Mouse (Mus musculus): ENCODE measurements at regions not wholly inside any gene's neighbourhood (a gene's known extent, or its start where the extent isn't known, plus 50 kb on each side); places are given as distances from the start of the nearest gene placed in this dataset.

- H3K4me1 ChIP-seq = no peaks in the 10 kb centered on the region
- no peaks in the 10 kb centered on the region for H3K36me3 ChIP-seq (replicated peaks; ENCODE audit: low read length)
- no peaks in the 10 kb centered on the region for H3K27me3 ChIP-seq (replicated peaks)
- H3K9me3 ChIP-seq = peaks cover 13% of the 10 kb centered on the region; the same call in 1 of the 2 replicates
- TF ChIP-seq GATA1 (IDR thresholded peaks at IDR 0.05; ENCODE audit: borderline replicate concordance, low read length) = no peak
- TF ChIP-seq FLI1 (IDR thresholded peaks at IDR 0.05; ENCODE audit: low read length) = no peak
- H3K4me3 ChIP-seq (replicated peaks) = no peak overlapping the region
Observed at GRCm38 (mm10) chr8:77814796-77815647, 90.8 kb upstream of the Ednra start.

GRCm38 (mm10) chr8:77815648-77815971 is 91.3 kb upstream of the Ednra start:
- no peak for TF ChIP-seq GATA1 (IDR thresholded peaks at IDR 0.05; ENCODE audit: borderline replicate concordance, low read length)
- TF ChIP-seq FLI1 (IDR thresholded peaks at IDR 0.05; ENCODE audit: low read length) = no peak
- H3K36me3 ChIP-seq (replicated peaks; ENCODE audit: low read length) = no peaks in the 10 kb centered on the region
- no peaks in the 10 kb centered on the region for H3K27me3 ChIP-seq (replicated peaks)
- H3K4me1 ChIP-seq = no peaks in the 10 kb centered on the region
- no peak overlapping the region for H3K4me3 ChIP-seq (replicated peaks)
- H3K9me3 ChIP-seq = peaks cover 19% of the 10 kb centered on the region

DNA sequence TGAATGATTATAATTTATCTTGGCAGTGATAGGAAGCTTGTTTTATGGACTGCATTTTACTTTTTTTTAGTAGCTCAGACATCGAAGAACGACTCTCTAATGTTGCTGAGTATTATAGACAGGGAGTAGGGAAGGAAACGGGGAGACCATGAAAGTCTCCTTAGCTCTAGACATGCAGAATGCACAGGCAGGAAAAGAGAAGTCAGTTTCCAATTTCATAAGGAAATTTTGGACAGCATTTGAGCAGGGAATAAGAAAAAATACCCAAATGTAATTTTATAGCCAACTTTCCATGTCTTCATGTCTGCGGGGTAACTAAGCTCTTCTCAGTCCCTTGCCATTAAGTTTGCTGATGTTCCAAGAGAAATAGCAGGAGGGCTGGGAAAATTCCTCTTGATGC is 92.0 kb upstream of the Ednra start:
- H3K4me3 ChIP-seq (replicated peaks) = no peak overlapping the region
- H3K36me3 ChIP-seq (replicated peaks; ENCODE audit: low read length) = no peaks in the 10 kb centered on the region
- no peak for TF ChIP-seq GATA1 (IDR thresholded peaks at IDR 0.05; ENCODE audit: borderline replicate concordance, low read length)
- no peak for TF ChIP-seq FLI1 (IDR thresholded peaks at IDR 0.05; ENCODE audit: low read length)
- H3K9me3 ChIP-seq = peaks cover 19% of the 10 kb centered on the region
- H3K4me1 ChIP-seq = no peaks in the 10 kb centered on the region
- H3K27me3 ChIP-seq (replicated peaks) = no peaks in the 10 kb centered on the region

DNA sequence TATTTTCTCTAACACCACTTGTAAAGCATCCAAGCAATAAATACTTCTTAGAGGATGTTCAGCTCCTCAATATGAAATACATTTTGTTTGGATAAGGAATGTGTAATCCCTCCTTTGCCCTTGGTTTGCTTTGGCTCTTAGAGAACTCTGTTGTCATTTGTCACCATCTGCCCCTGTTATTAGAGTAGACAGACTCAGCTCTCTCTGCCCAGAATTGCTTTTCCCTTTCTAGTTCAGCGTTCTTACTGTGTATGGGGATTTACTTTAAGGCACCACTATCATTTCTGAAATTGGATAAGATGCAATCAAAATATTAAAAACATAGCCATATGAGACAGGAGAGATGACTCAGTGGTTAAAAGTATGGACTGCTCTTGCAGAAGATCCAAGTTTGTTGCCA is 101.5 kb upstream of the Ednra start:
- no peak overlapping the region for H3K4me3 ChIP-seq (replicated peaks)
- no peaks in the 10 kb centered on the region for H3K4me1 ChIP-seq
- TF ChIP-seq FLI1 (IDR thresholded peaks at IDR 0.05; ENCODE audit: low read length) (no peak), GATA1 (IDR thresholded peaks at IDR 0.05; ENCODE audit: borderline replicate concordance, low read length) (no peak)
- H3K36me3 ChIP-seq (replicated peaks; ENCODE audit: low read length) = no peaks in the 10 kb centered on the region
- H3K27me3 ChIP-seq (replicated peaks) = no peaks in the 10 kb centered on the region
- no peaks in the 10 kb centered on the region for H3K9me3 ChIP-seq

DNA sequence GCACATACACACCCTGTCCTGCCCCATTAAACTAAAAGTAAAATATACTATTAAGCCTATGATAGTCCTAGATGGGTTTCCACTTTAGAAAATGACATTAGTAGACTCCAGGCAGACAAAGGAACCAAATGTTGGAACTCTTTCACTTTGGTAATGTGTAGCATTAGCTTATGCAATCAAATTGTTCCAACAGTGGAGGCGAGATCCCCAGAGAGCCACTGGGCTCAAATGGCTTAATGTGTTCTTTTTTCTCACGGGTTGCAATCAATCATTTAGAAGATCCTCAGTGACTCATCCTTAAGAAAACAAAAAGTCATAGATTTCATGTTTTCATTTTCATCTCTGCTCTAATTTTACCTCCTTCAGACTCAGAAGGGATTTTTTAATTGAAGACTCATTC is 102.0 kb upstream of the Ednra start:
- TF ChIP-seq GATA1 (IDR thresholded peaks at IDR 0.05; ENCODE audit: borderline replicate concordance, low read length) = no peak
- TF ChIP-seq FLI1 (IDR thresholded peaks at IDR 0.05; ENCODE audit: low read length) = no peak
- H3K36me3 ChIP-seq (replicated peaks; ENCODE audit: low read length) = no peaks in the 10 kb centered on the region
- no peaks in the 10 kb centered on the region for H3K27me3 ChIP-seq (replicated peaks)
- no peak overlapping the region for H3K4me3 ChIP-seq (replicated peaks)
- H3K9me3 ChIP-seq = no peaks in the 10 kb centered on the region
- no peaks in the 10 kb centered on the region for H3K4me1 ChIP-seq

- no peak for TF ChIP-seq GATA1 (IDR thresholded peaks at IDR 0.05; ENCODE audit: borderline replicate concordance, low read length)
- TF ChIP-seq FLI1 (IDR thresholded peaks at IDR 0.05; ENCODE audit: low read length) = no peak
- Histone ChIP-seq H3K4me3 (replicated peaks) (no peak overlapping the region), H3K36me3 (replicated peaks; ENCODE audit: low read length) (no peaks in the 10 kb centered on the region), H3K9me3 (no peaks in the 10 kb centered on the region), H3K27me3 (replicated peaks) (no peaks in the 10 kb centered on the region), H3K4me1 (no peaks in the 10 kb centered on the region)
Observed at GRCm38 (mm10) chr8:77828079-77828478, 103.8 kb upstream of the Ednra start.

- Histone ChIP-seq H3K27me3 (replicated peaks) (no peaks in the 10 kb centered on the region), H3K4me3 (replicated peaks) (no peak overlapping the region), H3K4me1 (no peaks in the 10 kb centered on the region), H3K36me3 (replicated peaks; ENCODE audit: low read length) (no peaks in the 10 kb centered on the region), H3K9me3 (no peaks in the 10 kb centered on the region)
- TF ChIP-seq FLI1 (IDR thresholded peaks at IDR 0.05; ENCODE audit: low read length) (no peak), GATA1 (IDR thresholded peaks at IDR 0.05; ENCODE audit: borderline replicate concordance, low read length) (no peak)
Observed at GRCm38 (mm10) chr8:77829126-77829748, 105.0 kb upstream of the Ednra start.

DNA sequence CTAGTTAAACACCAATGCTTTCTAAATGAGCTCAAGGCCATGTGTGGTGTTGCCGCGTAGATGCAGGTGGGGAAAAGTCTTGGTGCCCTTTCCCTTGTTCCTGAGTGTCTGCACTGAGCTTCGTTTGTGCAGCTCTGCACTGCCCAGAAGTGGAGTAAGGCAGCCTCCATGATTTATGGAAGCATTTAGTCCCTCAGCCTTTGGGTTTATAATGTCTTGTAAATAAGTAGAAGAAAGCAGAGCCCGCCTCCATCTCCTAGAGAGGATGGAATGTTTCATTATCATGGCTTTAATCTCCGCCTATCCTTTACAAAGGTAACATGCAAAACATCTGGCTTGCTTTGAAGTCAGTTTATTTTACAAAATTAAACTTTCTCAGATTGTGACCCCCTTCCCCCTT is 105.5 kb upstream of the Ednra start:
- H3K9me3 ChIP-seq = no peaks in the 10 kb centered on the region
- no peaks in the 10 kb centered on the region for H3K4me1 ChIP-seq
- TF ChIP-seq GATA1 (IDR thresholded peaks at IDR 0.05; ENCODE audit: borderline replicate concordance, low read length) = no peak
- no peak for TF ChIP-seq FLI1 (IDR thresholded peaks at IDR 0.05; ENCODE audit: low read length)
- no peak overlapping the region for H3K4me3 ChIP-seq (replicated peaks)
- H3K27me3 ChIP-seq (replicated peaks) = no peaks in the 10 kb centered on the region
- no peaks in the 10 kb centered on the region for H3K36me3 ChIP-seq (replicated peaks; ENCODE audit: low read length)

DNA sequence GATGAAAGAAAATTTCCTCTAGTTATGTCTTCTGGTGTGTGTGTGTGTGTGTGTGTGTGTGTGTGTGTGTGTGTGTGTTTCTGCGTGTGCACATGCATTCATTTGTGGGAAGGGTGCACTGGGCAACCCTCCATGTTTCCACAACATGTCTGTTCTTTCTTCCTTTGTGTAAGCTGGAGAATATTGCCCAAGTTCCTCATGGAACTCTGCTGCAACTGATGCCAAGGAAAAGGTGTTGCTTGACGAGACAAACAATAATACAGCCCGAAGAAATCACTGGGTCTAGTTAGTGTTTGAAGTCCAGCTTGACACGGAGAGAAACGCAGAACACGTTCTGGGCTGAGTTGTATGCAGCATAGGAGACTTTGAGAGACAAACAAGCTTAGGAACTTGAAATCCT is 110.0 kb upstream of the Ednra start:
- peaks cover 3% of the 10 kb centered on the region for H3K9me3 ChIP-seq
- H3K4me1 ChIP-seq = no peaks in the 10 kb centered on the region
- no peak overlapping the region for H3K4me3 ChIP-seq (replicated peaks)
- no peaks in the 10 kb centered on the region for H3K27me3 ChIP-seq (replicated peaks)
- H3K36me3 ChIP-seq (replicated peaks; ENCODE audit: low read length) = no peaks in the 10 kb centered on the region
- TF ChIP-seq FLI1 (IDR thresholded peaks at IDR 0.05; ENCODE audit: low read length) (no peak), GATA1 (IDR thresholded peaks at IDR 0.05; ENCODE audit: borderline replicate concordance, low read length) (no peak)

GRCm38 (mm10) chr8:77836902-77837489 is 112.7 kb upstream of the Ednra start:
- H3K36me3 ChIP-seq (replicated peaks; ENCODE audit: low read length) = no peaks in the 10 kb centered on the region
- no peaks in the 10 kb centered on the region for H3K4me1 ChIP-seq
- H3K4me3 ChIP-seq (replicated peaks) = no peak overlapping the region
- H3K9me3 ChIP-seq = peaks cover 22% of the 10 kb centered on the region
- no peaks in the 10 kb centered on the region for H3K27me3 ChIP-seq (replicated peaks)
- TF ChIP-seq GATA1 (IDR thresholded peaks at IDR 0.05; ENCODE audit: borderline replicate concordance, low read length) = no peak
- TF ChIP-seq FLI1 (IDR thresholded peaks at IDR 0.05; ENCODE audit: low read length) = no peak

Data from megakaryocyte, embryonic 14.5 days (primary cell).